Mouse (Mus musculus) lung, adult 2 months (tissue): ENCODE measurements at regions not wholly inside any gene's neighbourhood (a gene's known extent, or its start where the extent isn't known, plus 50 kb on each side); places are given as distances from the start of the nearest gene placed in this dataset.

Experiments used
- CTCF ChIP-seq: fragments of 200-500 bp; IDR thresholded peaks from 2 replicates; pipeline ENCODE4 v1.5.1; 2011; ENCODE audit warnings: mild to moderate bottlenecking, low read length, control low read depth; ENCODE audit not compliant: insufficient read depth
- POLR2A ChIP-seq: fragments of 200-500 bp; IDR thresholded peaks from 2 replicates; pipeline ENCODE4 v1.6.1; 2011; ENCODE audit warnings: low read depth, mild to moderate bottlenecking, control low read depth, low read length, borderline replicate concordance; ENCODE audit errors: extremely low read depth

DNA sequence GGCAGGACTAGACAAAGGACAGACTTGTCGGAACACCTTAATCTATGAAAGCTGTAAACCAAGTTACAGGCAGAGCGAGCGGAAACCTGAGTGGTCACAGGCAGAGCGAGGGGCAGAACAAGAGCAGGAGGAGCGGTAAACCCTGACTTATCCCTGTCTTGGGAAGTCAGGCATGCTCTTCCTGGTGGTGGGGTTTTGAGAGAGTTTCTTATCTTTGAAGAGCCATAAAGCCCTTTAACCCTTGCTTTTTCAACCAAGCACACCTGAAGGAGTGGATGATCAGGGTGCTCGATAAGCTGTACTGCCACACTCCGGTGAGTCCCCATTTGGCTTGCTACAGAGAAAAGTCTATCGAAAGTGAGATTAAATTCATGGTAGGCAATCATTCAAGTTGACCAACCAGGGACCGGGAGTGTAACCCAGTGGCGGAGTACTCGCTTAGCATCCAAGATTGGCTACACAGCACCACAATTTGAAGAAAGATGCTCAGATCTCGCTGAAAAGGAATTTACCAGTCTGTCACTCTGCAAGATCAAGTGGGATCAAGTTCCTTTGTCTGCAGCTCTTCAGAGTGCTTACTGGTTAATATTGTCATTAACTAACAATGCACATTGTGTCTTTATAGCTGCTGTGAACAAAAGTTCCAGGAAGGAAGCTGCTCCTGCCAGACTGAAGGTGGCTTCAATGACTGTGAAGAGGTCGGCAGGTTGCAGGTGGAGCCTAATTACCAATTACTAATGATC, 90.8 kb upstream of the Nebl start:
- TF ChIP-seq POLR2A (no peak), CTCF (no peak)
